Mouse (Mus musculus) lung, postnatal 0 days (tissue): ENCODE measurements around the gene Ctnna2.

Experiments used
- CTCF ChIP-seq: IDR thresholded peaks from 2 replicates; pipeline ENCODE4 v1.5.1; 2016; ENCODE audit warnings: antibody characterized with exemption, mild to moderate bottlenecking
- EP300 ChIP-seq: IDR thresholded peaks from 2 replicates; pipeline ENCODE4 v1.6.1; 2016; ENCODE audit warnings: antibody characterized with exemption, mild to moderate bottlenecking, control low read depth

- TF ChIP-seq CTCF (no peak), EP300 (no peak)
These were observed 28.8 kb downstream of the Ctnna2 start for GRCm38 (mm10) chr6:77950690-77951089.
